Mouse (Mus musculus): ENCODE measurements around the gene Tmbim4.

DNA sequence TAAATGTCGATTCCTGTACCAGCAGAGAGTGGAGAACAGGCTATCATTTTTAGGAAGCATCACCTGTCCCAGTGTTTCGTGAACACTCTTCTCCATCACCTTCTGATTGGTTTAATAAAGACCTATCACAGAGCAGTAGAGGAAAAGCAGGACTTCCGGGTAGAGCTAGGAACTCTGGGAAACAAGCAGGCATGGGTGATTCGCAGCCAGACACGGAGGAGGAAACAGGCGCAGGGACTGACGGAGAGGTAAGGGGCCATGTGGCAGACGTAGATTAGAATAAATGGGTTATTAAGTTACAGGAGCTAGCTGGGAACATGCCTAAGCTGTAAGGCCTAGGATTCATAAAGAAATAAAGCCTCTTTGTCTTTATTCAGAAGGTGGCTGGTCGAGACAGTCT lies 40.9 kb upstream of the Tmbim4 start:
- no peak for TF ChIP-seq CTCF (IDR thresholded peaks at IDR 0.05; ENCODE audit: borderline replicate concordance, control insufficient read depth, extremely low read depth, insufficient read depth, low read length, poor library complexity)
- TF ChIP-seq POLR2A (IDR thresholded peaks at IDR 0.05; ENCODE audit: control insufficient read depth, extremely low read depth, insufficient read depth, low read length, poor library complexity), result no peak

All from thymus, adult 2 months (tissue).